Mouse (Mus musculus) C2C12 (cell line): ENCODE results near the gene Rsu1.

ENCODE experiments used
- CTCF ChIP-seq: IDR thresholded peaks from one replicate; pipeline ENCODE4 v1.5.1; 2011; ENCODE audit not compliant: control insufficient read depth, insufficient read depth, insufficient read length
- MYOD1 ChIP-seq: IDR thresholded peaks from one replicate; pipeline ENCODE4 v1.6.1; 2011; ENCODE audit warnings: low read depth; ENCODE audit not compliant: control insufficient read depth, insufficient read length

GRCm38 (mm10) chr2:13232305-13232704 is 38.9 kb downstream of the Rsu1 start:
- TF ChIP-seq MYOD1: no peak
- TF ChIP-seq CTCF: no peak
